Mouse (Mus musculus): ENCODE data around the gene Glb1l3.

GRCm38 (mm10) chr9:26819942-26820341 is 40.7 kb downstream of the Glb1l3 start:
- TF ChIP-seq CTCF (IDR thresholded peaks at IDR 0.05; ENCODE audit: extremely low read depth, insufficient read depth, insufficient read length, insufficient replicate concordance) (no peak), POLR2A (IDR thresholded peaks at IDR 0.05; ENCODE audit: low read depth, low read length) (no peak)
